7 mouse cellular contexts compared by ENCODE assay signal in the genomic region with DNA sequence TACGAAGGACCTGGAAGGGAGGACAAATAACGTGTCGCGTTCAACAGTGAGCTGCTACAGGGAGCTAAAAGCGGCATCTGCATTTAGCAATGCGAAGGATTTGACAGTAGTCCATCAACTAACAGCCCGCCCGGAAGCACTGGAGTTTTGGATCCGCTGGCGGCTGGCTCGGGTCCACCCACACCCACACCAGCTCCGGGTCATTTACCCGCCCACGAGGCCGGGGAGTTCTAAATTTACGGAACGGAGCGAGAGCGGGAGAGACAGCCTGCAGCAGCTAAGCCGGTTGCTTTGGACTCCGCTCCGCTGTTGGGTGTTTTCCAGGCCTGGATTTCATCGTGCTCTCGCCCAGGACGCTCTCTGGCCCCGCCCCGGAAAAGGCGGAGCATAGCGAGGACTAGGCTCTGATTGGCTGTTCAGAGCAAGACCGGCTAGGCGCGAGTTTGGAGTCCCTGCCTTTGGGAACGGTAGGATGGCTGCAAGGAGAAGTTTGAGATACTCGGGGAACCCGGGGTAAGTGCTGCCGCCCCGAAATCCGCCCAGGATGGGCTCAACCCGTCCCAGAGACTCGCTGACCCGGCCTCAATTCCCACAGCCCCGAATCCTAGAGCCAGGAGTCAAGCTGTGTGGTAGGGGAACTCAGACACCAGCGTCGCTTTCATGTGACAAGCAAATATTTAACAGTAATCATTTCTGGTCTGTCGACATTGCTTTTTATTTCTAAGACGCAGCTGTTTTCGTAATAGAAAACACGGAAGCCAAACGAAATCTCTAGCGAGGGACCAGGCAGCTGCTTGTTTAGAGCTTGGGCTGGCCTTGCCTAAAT. TPM values are rescaled to one million over a fixed set of nuclear protein-coding genes. Genes with fewer than 3 reads are reported as not detected.
DNase-seq lines count a peak whose midpoint lies in the region; ATAC-seq lines count a peak whose summit lies in the region.

A gene (plus strand): TSS at position 414 of the 826 bp plus-strand sequence.

- H3K9me3 ChIP-seq in embryonic facial prominence, embryonic 11.5 days (replicated peaks; ENCODE audit: control insufficient read depth, low read length), result no peaks in the 10 kb centered on the region
- no peaks in the 10 kb centered on the region for H3K9me3 ChIP-seq in limb, embryonic 10.5 days (replicated peaks)
- H3K9me3 ChIP-seq in midbrain, embryonic 13.5 days, result no peaks in the 10 kb centered on the region

- under 1% methylated on average over 50 of the region's 50 CpGs for WGBS in embryonic facial prominence, embryonic 11.5 days
- under 1% methylated on average over 50 of the region's 50 CpGs for WGBS in limb, embryonic 10.5 days
- WGBS in midbrain, embryonic 13.5 days, result under 1% methylated on average over 50 of the region's 50 CpGs

- peak within 1 kb of the TSS; percentile 53 for H3K4me2 ChIP-seq in embryonic facial prominence, embryonic 11.5 days (ENCODE audit: low read depth, low read length)
- peak within 1 kb of the TSS; percentile 70 for H3K4me2 ChIP-seq in midbrain, embryonic 13.5 days (replicated peaks)

- no peaks in the 10 kb centered on the region for H3K4me1 ChIP-seq in embryonic facial prominence, embryonic 11.5 days (ENCODE audit: control insufficient read depth, insufficient read depth, low read length)
- peaks cover 14% of the 10 kb centered on the region for H3K4me1 ChIP-seq in limb, embryonic 10.5 days
- peaks cover 13% of the 10 kb centered on the region for H3K4me1 ChIP-seq in midbrain, embryonic 13.5 days (replicated peaks)

- peak; percentile 99 for DNase-seq in adrenal gland, postnatal 14 days
- DNase-seq in embryonic facial prominence, embryonic 11.5 days (ENCODE audit: low spot score), result peak; percentile 100
- DNase-seq in kidney, adult 11 months, result peak; percentile 100
- DNase-seq in limb, embryonic 10.5 days (ENCODE audit: low spot score), result peak; percentile 99
- peak; percentile 100 for DNase-seq in spleen, adult 12 weeks (ENCODE audit: low spot score)

- no peaks in the 10 kb centered on the region; the same call in 1 of the 2 replicates for H3K36me3 ChIP-seq in embryonic facial prominence, embryonic 11.5 days (replicated peaks; ENCODE audit: control insufficient read depth, insufficient read depth, low read depth, low read length)
- peaks cover 19% of the 10 kb centered on the region for H3K36me3 ChIP-seq in limb, embryonic 10.5 days
- no peaks in the 10 kb centered on the region for H3K36me3 ChIP-seq in midbrain, embryonic 13.5 days

- H3K27me3 ChIP-seq in embryonic facial prominence, embryonic 11.5 days (ENCODE audit: control insufficient read depth, insufficient read depth, low read length), result no peaks in the 10 kb centered on the region
- H3K27me3 ChIP-seq in limb, embryonic 10.5 days (ENCODE audit: low read depth, poor library complexity, severe bottlenecking), result no peaks in the 10 kb centered on the region
- H3K27me3 ChIP-seq in midbrain, embryonic 13.5 days, result no peaks in the 10 kb centered on the region

- H3K27ac ChIP-seq in embryonic facial prominence, embryonic 11.5 days (replicated peaks; ENCODE audit: low read depth, low read length), result no peak within 1 kb of the TSS
- H3K27ac ChIP-seq in limb, embryonic 10.5 days, result peak within 1 kb of the TSS; percentile 81
- peak within 1 kb of the TSS; percentile 84 for H3K27ac ChIP-seq in midbrain, embryonic 13.5 days

- peak within 1 kb of the TSS; percentile 68 for H3K4me3 ChIP-seq in embryonic facial prominence, embryonic 11.5 days (ENCODE audit: low read depth, low read length)
- H3K4me3 ChIP-seq in limb, embryonic 10.5 days, result peak within 1 kb of the TSS; percentile 81
- H3K4me3 ChIP-seq in midbrain, embryonic 13.5 days (replicated peaks), result peak within 1 kb of the TSS; percentile 58

- peak within 1 kb of the TSS; percentile 65 for H3K9ac ChIP-seq in embryonic facial prominence, embryonic 11.5 days (replicated peaks; ENCODE audit: low read length)
- peak within 1 kb of the TSS; percentile 62 for H3K9ac ChIP-seq in midbrain, embryonic 13.5 days (replicated peaks)

- peak; percentile 97 for ATAC-seq in embryonic facial prominence, embryonic 11.5 days (replicated peaks; ENCODE audit: insufficient number of reproducible peaks, low FRiP score, low TSS enrichment, low read depth)
- ATAC-seq in granulocyte monocyte progenitor cell, adult 5-6 weeks (replicated peaks; ENCODE audit: poor library complexity, severe bottlenecking), result peak; percentile 82
- peak; percentile 100 for ATAC-seq in midbrain, embryonic 13.5 days

RNA-seq across cellular contexts. Expression of the gene that starts here (rescaled TPM):
- 5.6 and 6.9 TPM in 2 replicates for total RNA-seq in adrenal gland, postnatal 14 days (2021)
- 29.4 and 36.0 TPM in 2 replicates for polyA plus RNA-seq in embryonic facial prominence, embryonic 11.5 days (2014; fragmentation: Nextera tagmentation; extraction: Ambion mirVana)
- total RNA-seq in granulocyte monocyte progenitor cell, adult 5-6 weeks (2014; fragmentation: Nextera tagmentation), result 21.1 and 48.4 TPM in 2 replicates
- total RNA-seq in granulocyte monocyte progenitor cell, adult 5-6 weeks (2017), result 65.7 and 125 TPM in 2 replicates
- polyA plus RNA-seq in limb, embryonic 10.5 days (2016; fragmentation: Nextera tagmentation; extraction: Ambion mirVana), result 26.5 and 27.1 TPM in 2 replicates
- 13.6 and 13.8 TPM in 2 replicates for polyA plus RNA-seq in midbrain, embryonic 13.5 days (2015; fragmentation: Nextera tagmentation; extraction: Ambion mirVana)
